Mouse (Mus musculus) bone marrow macrophage, adult 2 months (primary cell): ENCODE results near the gene Vav2.

Experiments
- CTCF ChIP-seq: IDR thresholded peaks from 2 replicates; pipeline ENCODE4 v1.5.1; 2012; ENCODE audit warnings: low read depth, mild to moderate bottlenecking, low read length, moderate library complexity
- POLR2A ChIP-seq: IDR thresholded peaks from 2 replicates; pipeline ENCODE4 v1.6.1; 2012; ENCODE audit warnings: mild to moderate bottlenecking, low read depth, low read length, borderline replicate concordance

DNA sequence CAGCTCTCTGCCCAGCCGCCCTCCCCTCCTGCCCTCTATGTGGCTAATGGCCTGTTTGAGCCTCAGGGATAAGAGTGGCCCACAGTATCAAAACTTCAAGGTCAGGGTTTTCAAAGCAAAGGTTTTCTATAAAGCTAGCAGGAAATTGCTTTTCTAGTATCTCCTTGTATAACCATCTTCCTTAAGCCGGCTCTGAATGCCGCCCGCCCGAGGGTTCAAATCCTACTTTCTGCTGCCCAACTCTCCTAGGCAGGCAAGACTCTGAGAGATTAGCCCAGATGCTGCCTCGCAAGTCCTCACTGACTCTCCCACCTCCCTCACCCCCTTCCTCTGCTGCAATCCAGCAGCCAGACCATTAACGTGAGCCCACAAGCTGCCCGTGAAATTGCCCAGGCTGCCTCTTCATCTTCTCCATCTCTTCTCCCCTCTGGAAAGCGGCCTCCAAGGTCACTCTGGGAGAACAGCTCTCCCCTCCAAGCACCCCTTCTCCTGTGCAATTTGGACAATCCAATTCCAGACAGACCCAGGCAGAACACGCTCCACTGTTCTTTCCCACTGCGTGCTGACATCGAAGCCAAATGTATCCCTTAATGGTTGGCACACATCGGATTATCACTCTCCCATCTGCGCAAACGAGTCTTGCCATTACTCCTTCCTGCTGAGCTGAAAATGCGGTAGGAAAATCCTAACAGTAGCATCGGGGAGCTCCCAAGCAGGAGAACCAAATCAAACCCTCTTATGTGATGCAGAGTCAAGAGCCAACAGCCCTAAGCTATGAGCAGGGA lies 30.0 kb downstream of the Vav2 start:
- TF ChIP-seq CTCF = no peak
- no peak for TF ChIP-seq POLR2A
